Mouse (Mus musculus): ENCODE data around the gene Gbp2b.

GRCm38 (mm10) chr3:142554601-142555000 is 40.0 kb upstream of the Gbp2b start:
- TF ChIP-seq CTCF (IDR thresholded peaks at IDR 0.05; ENCODE audit: low read depth) = no peak
- TF ChIP-seq EP300 (IDR thresholded peaks at IDR 0.05; ENCODE audit: low read depth) = no peak

All from heart, postnatal 0 days (tissue).